Mouse (Mus musculus) heart, adult 2 months (tissue): ENCODE measurements around the gene Pom121l2. TPM values are rescaled to one million over a fixed set of nuclear protein-coding genes. Genes with fewer than 3 reads are reported as not detected.

ENCODE experiments used
- DNase-seq, 2 experiments: peaks; one replicate each; pipeline ENCODE4 v3.0.0; 2021
- H3K27ac ChIP-seq: fragments of 200-600 bp; 2 replicates; pipeline ENCODE4 v1.8.1; 2022
- H3K27me3 ChIP-seq: fragments of 200-500 bp; 2 replicates; pipeline ENCODE4 v1.6.1; 2012; ENCODE audit warnings: mild to moderate bottlenecking, low read length, inconsistent platforms, mixed read lengths; ENCODE audit not compliant: control insufficient read depth, insufficient read depth
- H3K36me3 ChIP-seq: fragments of 200-500 bp; 2 replicates; pipeline ENCODE4 v1.6.1; 2012; ENCODE audit warnings: low read length, inconsistent platforms; ENCODE audit not compliant: control insufficient read depth, insufficient read depth
- H3K4me1 ChIP-seq: fragments of 200-500 bp; 2 replicates; pipeline ENCODE4 v1.6.1; 2011; ENCODE audit warnings: low read length; ENCODE audit not compliant: control insufficient read depth, insufficient read depth
- H3K4me3 ChIP-seq: fragments of 200-600 bp; 2 replicates; pipeline ENCODE4 v1.8.1; 2022
- H3K79me2 ChIP-seq: fragments of 200-500 bp; replicated peaks from 2 replicates; pipeline ENCODE4 v1.6.1; 2012; ENCODE audit warnings: mild to moderate bottlenecking, inconsistent platforms, low read length, moderate library complexity, mixed read lengths; ENCODE audit not compliant: control insufficient read depth, insufficient read depth
- H3K9ac ChIP-seq: fragments of 200-500 bp; 2 replicates; pipeline ENCODE4 v1.6.1; 2012; ENCODE audit warnings: low read depth, mild to moderate bottlenecking, control low read depth, inconsistent platforms, low read length, mixed read lengths
- CTCF ChIP-seq: fragments of 200-600 bp; IDR thresholded peaks from 2 replicates; pipeline ENCODE4 v1.8.1; 2022; ENCODE audit warnings: antibody characterized with exemption, mild to moderate bottlenecking, moderate library complexity
- EP300 ChIP-seq: fragments of 200-500 bp; IDR thresholded peaks from 2 replicates; pipeline ENCODE4 v1.6.1; 2011; ENCODE audit warnings: low read depth, low read length, control low read depth; ENCODE audit not compliant: insufficient read depth
- POLR2A ChIP-seq: fragments of 200-500 bp; IDR thresholded peaks from 2 replicates; pipeline ENCODE4 v1.6.1; 2011; ENCODE audit warnings: mild to moderate bottlenecking, low read depth, low read length, control low read depth; ENCODE audit not compliant: insufficient read depth
- WGBS: fragments of 180-500 bp; shearing (Covaris S2); methylation state at CpG from one replicate; pipeline ENCODE4 v1.1.7; 2018; 5-methylcytosine and 5-hydroxymethylcytosine counted together
- intact Hi-C: fragments of 180-260 bp; cut with DNase I; formaldehyde crosslinking; loops from one replicate; pipeline ENCODE4 v1.15.1; 2025
- polyA plus RNA-seq: library from polyadenylated mRNA; depleted of rRNA; stranded (reverse); fragments of >200 nt; gene quantifications from 2 replicates; pipeline ENCODE4 v1.2.3, GENCODE M21; 2012
- total RNA-seq, 2 experiments: library from RNA; stranded (reverse); gene quantifications; 2 replicates each; pipeline ENCODE4 v1.2.3; 2021

The Pom121l2 gene
- total and polyA plus RNA-seq, 3 experiments = 0.06 TPM; not detected in 2

- intact Hi-C loops = no loop called here
- Histone ChIP-seq H3K4me1 (peaks cover 6% of the 10 kb centered on the region), H3K27me3 (peaks cover 30% of the 10 kb centered on the region), H3K79me2 (no peaks in the 10 kb centered on the region), H3K4me3 (no peak overlapping the region), H3K36me3 (no peaks in the 10 kb centered on the region), H3K27ac (no peak overlapping the region), H3K9ac (no peak overlapping the region)
- 8% methylated on average over 13 of the region's 13 CpGs for WGBS
- DNase-seq = no peak
- TF ChIP-seq EP300 (no peak), POLR2A (no peak)
These were observed 15.8 kb downstream of the Pom121l2 start for GRCm38 (mm10) chr13:21996840-21997185.

GRCm38 (mm10) chr13:21997201-21997820 lies 16.3 kb downstream of the Pom121l2 start:
- no peak for TF ChIP-seq POLR2A
- TF ChIP-seq EP300 = no peak
- no peak for TF ChIP-seq CTCF
- no peaks in the 10 kb centered on the region for H3K36me3 ChIP-seq
- H3K9ac ChIP-seq = no peak overlapping the region
- H3K27ac ChIP-seq = no peak overlapping the region
- WGBS = 14% methylated on average over 21 of the region's 21 CpGs
- DNase-seq = no peak
- H3K4me3 ChIP-seq = no peak overlapping the region
- peaks cover 6% of the 10 kb centered on the region for H3K4me1 ChIP-seq
- H3K27me3 ChIP-seq = peaks cover 30% of the 10 kb centered on the region
- H3K79me2 ChIP-seq = no peaks in the 10 kb centered on the region
- intact Hi-C loops = no loop called here

- TF ChIP-seq POLR2A = no peak
- no peak for TF ChIP-seq CTCF
- TF ChIP-seq EP300 = no peak
- H3K4me1 ChIP-seq = peaks cover 6% of the 10 kb centered on the region
- H3K9ac ChIP-seq = no peak overlapping the region
- no peak overlapping the region for H3K27ac ChIP-seq
- no peaks in the 10 kb centered on the region for H3K36me3 ChIP-seq
- intact Hi-C loops = no loop called here
- 13% methylated on average over 4 of the region's 4 CpGs for WGBS
- peaks cover 30% of the 10 kb centered on the region for H3K27me3 ChIP-seq
- no peak overlapping the region for H3K4me3 ChIP-seq
- H3K79me2 ChIP-seq = no peaks in the 10 kb centered on the region
- no peak for DNase-seq
These were observed 16.8 kb downstream of the Pom121l2 start for GRCm38 (mm10) chr13:21997821-21998220.

- no peak for DNase-seq
- no peaks in the 10 kb centered on the region for H3K36me3 ChIP-seq
- H3K4me3 ChIP-seq = no peak overlapping the region
- peaks cover 30% of the 10 kb centered on the region for H3K27me3 ChIP-seq
- no peak overlapping the region for H3K9ac ChIP-seq
- 43% methylated on average over 3 of the region's 3 CpGs for WGBS
- intact Hi-C loops = no loop called here
- H3K27ac ChIP-seq = no peak overlapping the region
- H3K4me1 ChIP-seq = peaks cover 6% of the 10 kb centered on the region
- no peaks in the 10 kb centered on the region for H3K79me2 ChIP-seq
- TF ChIP-seq CTCF (no peak), EP300 (no peak), POLR2A (no peak)
These were observed 17.4 kb downstream of the Pom121l2 start for GRCm38 (mm10) chr13:21998412-21998811.

- no peak for DNase-seq
- TF ChIP-seq EP300 = no peak
- no peak for TF ChIP-seq CTCF
- no peak for TF ChIP-seq POLR2A
- no peak overlapping the region for H3K9ac ChIP-seq
- intact Hi-C loops = no loop called here
- H3K36me3 ChIP-seq = no peaks in the 10 kb centered on the region
- H3K27me3 ChIP-seq = peaks cover 28% of the 10 kb centered on the region
- 43% methylated on average over 4 of the region's 4 CpGs for WGBS
- no peak overlapping the region for H3K4me3 ChIP-seq
- H3K79me2 ChIP-seq = no peaks in the 10 kb centered on the region
- H3K27ac ChIP-seq = no peak overlapping the region
- H3K4me1 ChIP-seq = peaks cover 6% of the 10 kb centered on the region
These were observed 18.2 kb downstream of the Pom121l2 start for GRCm38 (mm10) chr13:21999147-21999546.

GRCm38 (mm10) chr13:22001346-22001745 lies 20.4 kb downstream of the Pom121l2 start:
- H3K27me3 ChIP-seq = peaks cover 29% of the 10 kb centered on the region
- H3K27ac ChIP-seq = no peak overlapping the region
- no peaks in the 10 kb centered on the region for H3K36me3 ChIP-seq
- intact Hi-C loops = no loop called here
- H3K4me1 ChIP-seq = peaks cover 2% of the 10 kb centered on the region
- 63% methylated on average over 2 of the region's 2 CpGs for WGBS
- no peak overlapping the region for H3K4me3 ChIP-seq
- H3K79me2 ChIP-seq = no peaks in the 10 kb centered on the region
- TF ChIP-seq CTCF = no peak
- TF ChIP-seq POLR2A = no peak
- TF ChIP-seq EP300 = no peak
- no peak for DNase-seq
- H3K9ac ChIP-seq = no peak overlapping the region
